Mouse (Mus musculus): ENCODE results near the gene Rgsl1.

DNA sequence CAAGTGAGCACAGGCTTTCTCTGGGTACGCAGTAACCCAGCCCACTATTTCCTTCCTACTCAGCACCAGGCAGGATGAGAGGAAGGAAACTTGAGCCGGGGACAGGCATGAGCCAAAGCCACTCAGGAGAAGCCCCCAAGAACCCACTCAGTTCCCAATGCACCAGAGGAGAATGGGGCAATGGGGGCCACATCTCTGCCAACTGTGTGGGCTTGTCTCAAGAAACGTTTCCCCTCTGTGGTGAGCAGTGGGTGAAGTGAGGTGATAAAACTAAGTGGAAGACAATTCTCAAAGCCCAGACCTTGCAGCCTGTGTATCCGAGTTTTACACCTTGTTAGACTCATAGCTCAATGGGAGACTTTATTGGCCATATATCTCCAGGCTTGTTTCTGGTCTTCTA, 47.5 kb upstream of the Rgsl1 start, which contains the start of gene Teddm1a:
- TF ChIP-seq GATA1 (IDR thresholded peaks at IDR 0.05; ENCODE audit: borderline replicate concordance, low read length) = no peak
- TF ChIP-seq FLI1 (IDR thresholded peaks at IDR 0.05; ENCODE audit: low read length) = no peak

Measured in megakaryocyte, embryonic 14.5 days (primary cell).